Mouse (Mus musculus) granulocyte monocyte progenitor cell, adult 5-6 weeks (primary cell): Measurements from ENCODE around the gene Ntf5. TPM values are rescaled to one million over a fixed set of nuclear protein-coding genes. Genes with fewer than 3 reads are reported as not detected.
"Not testable (repeated sequence)": the region's sequence is repeated elsewhere in the genome, so short reads cannot be mapped to it uniquely, and the experiment has no call there.

Experiments
- ATAC-seq: replicated peaks from 2 replicates; pipeline ENCODE4 v1.8.0; 2016; ENCODE audit warnings: mild to moderate bottlenecking, moderate TSS enrichment, inconsistent platforms; ENCODE audit not compliant: poor library complexity, severe bottlenecking
- total RNA-seq, 2 experiments: library from RNA; stranded (forward) in 1 of 2; stranded (reverse) in 1 of 2; fragments of 200-712, 200-1000 nt in 1 of 2; fragments of >200 nt in 1 of 2; fragmentation: Nextera tagmentation in 1 of 2; gene quantifications; 2 replicates each; pipeline ENCODE4 v1.2.3; 2014 to 2017

Ntf5 gene
- total RNA-seq, 2 experiments from 2014 or later, result not detected

DNA sequence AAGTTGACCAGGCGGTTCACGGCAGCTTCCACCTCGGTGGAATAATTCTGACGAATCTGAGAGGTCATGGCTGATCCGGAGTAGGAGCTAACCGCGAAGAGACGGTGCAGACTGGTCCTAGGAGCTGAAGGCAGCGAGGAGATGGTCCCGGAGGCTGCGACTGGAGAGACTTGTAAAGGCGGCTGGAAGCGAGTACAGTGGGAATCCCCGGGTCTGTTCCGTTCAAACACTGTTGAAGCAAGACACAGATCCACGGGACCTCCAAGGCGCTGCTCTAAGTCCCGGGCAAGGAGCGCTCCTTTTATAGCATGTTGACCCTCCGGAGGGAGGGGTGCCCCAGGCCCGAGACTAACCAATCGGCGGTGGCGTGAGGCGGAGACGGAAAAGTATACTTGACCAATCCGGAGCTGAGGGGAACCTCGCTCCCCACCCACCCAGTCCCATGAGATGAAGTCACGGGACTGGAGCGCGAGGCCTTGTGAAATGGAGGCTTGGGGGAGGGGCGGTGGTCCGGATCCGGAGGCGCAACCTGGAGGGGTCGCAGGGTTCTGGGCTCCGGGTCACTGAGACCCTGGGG, 46.2 kb downstream of the Ntf5 start, which contains the start of gene Ftl1:
Gene Ftl1, minus strand, starts transcription at position 321 of the 577 bp plus-strand sequence.
- ATAC-seq, result peak; percentile 63

DNA sequence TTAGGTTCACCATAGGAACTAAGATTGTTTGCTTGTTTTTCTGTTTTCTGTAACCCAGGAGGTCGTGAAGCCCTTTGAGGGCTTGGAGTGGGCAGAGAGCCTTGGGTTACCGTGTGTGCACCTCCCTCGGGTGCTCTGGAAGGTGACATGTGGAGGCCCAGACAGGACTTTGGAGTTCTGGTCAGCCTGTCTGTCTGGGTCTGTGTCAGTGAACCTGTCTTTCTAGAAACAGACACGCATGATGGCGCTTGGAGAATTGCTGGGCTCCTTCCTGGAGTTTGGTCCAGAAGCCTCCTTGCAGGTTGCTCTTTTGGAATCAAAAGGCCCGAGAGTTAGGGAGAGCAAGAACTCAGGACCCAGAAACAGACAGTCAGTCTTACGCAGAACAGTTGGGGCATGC, 46.9 kb downstream of the Ntf5 start:
- no peak for ATAC-seq

DNA sequence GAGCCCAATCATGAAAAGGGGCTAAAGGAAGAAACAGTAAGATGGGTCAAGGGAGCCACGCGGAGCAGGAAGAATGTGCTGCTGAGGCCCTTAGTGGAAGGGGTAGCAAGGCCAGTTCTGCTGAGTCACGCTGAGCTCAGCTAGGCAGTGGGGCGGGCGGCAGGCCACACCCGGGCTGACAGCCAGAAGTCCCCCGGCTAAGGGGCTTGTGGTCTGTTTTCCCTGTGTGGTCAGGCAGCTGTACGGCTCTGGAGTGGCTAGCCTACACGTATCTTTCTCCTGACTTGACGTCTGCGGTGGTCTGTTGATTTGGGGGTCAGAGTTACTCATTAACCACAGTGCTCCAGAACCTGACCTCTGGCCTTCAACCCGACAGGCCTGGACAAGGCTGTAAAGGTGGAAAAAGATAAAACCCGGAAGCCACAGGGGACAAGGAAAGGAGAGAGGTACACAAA, 47.4 kb downstream of the Ntf5 start:
- ATAC-seq, result peak; percentile 55

DNA sequence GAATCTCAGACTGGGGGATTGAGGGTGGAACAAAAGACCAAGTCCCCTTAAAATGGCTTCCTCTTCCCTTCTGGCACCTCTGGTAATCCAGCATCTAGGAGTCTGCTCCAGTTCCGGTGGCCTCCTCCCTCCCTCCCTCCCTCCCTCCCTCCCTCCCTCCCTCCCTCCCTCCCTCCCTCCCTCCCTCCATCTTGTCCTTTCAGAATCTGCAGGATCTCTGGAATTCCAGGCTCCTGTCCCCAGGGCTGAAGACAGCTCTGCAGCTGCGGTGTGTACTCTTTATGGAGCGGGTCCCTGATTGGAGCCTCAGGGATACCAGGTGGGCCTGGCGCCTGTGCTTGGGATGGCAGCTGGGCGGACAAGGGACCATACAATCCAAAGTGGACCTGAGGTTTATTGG, 47.8 kb downstream of the Ntf5 start:
- no peak for ATAC-seq

DNA sequence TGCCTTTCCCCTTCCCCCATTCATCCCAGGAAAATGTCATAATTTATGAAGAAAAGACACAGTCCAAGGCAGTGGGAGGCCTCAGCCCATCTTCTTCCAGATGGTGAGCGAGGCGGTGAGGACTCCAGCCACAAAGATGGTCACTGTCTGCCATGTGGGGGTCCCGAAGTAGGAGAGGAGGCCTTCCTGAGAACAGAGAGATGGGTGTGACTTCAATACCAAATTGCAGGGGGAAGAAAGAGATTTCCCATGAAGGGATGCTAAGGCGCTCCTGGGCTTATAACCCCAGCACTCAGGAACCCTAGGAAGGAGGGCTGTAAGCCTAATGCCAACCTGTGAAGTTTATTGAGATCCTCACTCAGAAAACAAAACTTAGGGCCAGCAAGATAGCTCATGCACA, 48.3 kb downstream of the Ntf5 start:
- no peak for ATAC-seq

DNA sequence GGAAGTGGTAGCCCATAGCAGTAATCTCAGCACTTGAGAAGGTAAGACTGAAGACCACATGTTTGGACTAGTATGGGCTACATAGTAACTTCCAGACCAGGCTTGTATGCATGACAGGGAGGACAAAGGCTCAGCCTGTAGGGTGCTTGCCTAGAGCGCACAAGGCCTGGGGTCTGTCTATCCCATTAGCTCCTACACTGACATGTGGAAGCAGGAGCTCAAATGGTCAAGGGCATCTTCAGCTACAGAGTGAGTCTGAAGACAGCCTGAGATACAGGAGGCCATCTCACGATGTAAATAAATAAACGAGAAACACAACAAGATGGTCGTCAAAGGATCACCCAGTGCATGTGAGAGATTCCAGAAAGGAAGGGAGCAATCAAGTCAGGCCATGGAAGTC, 48.8 kb downstream of the Ntf5 start:
- ATAC-seq, result no peak

DNA sequence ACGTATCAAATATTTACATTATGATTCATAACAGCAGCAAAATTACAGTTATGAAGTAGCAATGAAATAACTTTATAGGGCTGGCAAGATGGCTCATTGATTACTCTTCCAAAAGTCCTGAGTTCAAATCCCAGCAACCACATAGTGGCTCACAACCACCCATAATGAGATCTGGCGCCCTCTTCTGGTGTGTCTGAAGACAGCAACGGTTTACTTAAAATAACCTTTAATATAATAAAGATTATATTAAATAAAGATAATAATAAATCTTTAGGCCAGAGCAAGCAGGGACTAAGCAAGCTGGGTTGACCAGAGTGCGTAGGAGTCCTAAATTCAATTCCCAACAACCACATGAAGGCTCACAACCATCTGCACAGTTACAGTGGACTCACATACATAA, 49.4 kb downstream of the Ntf5 start:
- not testable (repeated sequence) for ATAC-seq

DNA sequence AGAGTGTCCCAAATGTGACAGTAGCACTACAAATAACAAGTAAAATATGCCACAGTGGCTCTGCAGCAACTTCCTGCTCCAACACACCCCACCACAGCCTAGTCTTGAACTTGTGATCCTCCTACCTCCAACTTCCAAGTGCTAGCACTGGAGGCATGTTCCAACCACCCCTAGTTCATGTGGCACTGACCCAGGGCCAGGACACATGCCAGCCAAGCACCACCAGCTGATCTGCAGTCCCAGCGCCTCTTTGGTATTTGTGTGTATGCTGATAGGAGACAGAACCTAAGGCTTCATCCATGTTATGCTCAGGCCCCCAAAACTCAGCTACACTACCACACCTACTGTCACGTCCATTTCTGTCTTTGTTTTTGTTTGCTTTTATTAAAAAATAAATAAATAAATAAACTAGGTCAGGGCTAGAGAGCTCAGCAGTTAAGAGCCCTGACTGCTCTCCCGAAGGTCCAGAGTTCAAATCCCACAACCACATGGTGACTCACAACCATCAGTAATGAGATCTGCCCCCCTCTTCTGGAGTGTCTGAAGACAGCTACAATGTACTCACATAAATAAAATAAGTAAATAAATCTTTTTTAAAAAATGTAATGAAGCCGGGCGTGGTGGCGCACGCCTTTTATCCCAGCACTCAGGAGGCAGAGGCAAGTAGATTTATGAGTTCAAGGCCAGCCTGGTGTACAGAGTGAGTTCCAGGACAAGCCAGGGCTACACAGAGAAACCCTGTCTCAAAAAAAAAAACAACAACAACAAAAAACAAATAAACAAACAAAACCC, 50.7 kb downstream of the Ntf5 start:
- ATAC-seq, result no peak

DNA sequence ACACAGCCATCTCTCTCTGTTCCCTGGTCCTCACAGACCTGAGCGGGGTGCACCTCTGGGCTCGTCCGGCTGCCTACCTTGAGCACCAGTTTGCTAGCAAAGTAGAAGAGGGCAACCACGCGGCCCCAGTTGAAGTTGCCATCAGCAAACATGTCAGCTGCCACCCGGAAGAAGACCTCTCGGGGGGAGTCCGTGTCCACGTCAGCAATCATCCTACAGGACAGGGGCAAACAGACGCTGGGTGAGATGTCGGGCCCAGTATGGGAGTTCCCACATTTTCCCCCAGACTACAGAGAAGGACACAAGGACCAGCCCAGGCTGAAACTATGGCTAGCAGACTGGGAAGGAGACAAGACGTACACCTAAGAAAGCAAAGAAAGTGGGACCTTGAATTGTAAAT, 51.6 kb downstream of the Ntf5 start:
- no peak for ATAC-seq

DNA sequence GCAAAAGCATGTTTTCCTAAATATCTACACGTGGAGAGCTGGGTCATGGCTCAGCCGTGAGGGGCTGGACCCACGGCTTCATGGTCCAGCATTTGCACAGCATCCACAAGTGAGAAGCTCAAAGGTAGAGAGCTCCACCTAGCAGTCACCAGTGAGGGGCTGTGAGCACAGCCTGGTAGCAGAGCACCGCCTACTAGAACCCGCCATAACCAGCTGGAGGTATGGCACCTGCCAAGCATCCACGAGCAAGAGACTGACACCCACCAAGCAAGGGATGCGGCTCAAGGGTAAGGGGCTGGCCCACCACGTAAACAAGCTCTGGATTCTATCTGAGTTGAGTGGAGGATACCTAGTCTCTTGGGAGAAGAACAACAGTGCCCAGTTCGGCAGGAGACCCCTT, 52.1 kb downstream of the Ntf5 start:
- no peak for ATAC-seq

DNA sequence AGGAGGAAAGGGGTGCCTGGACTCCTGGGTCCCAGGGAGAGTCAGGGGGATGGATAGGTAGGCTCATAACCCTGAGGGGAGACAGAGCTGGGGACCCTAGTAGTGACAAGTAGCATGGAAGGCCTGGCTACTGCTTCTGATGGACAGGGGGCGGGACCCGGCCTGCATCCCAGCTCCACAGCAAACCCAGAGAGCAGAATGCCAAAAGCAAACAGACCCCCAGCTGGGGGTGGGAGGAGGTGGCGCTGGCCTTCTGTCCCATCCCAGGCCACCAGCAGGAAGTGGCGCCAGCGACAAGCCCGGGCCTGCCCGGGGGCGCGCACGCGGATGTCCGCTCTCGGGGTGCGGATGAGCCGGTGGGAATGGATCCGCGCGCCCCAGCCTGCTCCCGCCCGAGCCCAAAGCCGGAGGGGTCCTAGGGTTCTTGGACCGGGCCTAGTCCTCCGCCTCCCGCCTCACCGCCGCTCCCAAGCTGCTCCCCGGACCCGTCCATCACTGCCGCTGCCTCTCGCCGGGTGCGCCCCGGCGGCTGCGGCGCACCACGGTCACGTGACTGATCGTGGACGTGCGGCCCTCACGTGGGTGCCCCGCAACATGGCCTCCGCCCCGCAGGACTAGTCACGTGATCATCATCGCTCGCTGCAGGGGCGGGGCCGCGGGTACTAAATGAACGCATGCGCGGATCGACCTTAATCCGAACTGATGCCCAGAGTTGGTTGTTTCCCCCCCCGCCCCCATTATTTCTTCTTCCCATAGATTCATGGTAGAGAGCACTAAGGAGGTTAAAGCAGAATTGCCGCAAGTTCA, 53.0 kb downstream of the Ntf5 start, which contains the start of gene Bax:
Gene Bax, minus strand, starts transcription at position 616 of the 807 bp plus-strand sequence.
- peak; percentile 81 for ATAC-seq

Other genes starting within 250 kb of the Ntf5 start
Only the 30 nearest of the 33 such genes appear.
- not detected in 2 replicates for gene Ccdc155, start 208.8 kb upstream of the Ntf5 start, total RNA-seq (2014; fragmentation: Nextera tagmentation)
- 0.26 and 0.67 TPM in 2 replicates for gene Ccdc155, start 208.8 kb upstream of the Ntf5 start, total RNA-seq (2017)
- 2.3 and 9.5 TPM in 2 replicates for gene Dkkl1, start 201.5 kb upstream of the Ntf5 start, total RNA-seq (2014; fragmentation: Nextera tagmentation)
- 0.77 TPM in 1 of 2 replicates, not detected in the other for gene Dkkl1, start 201.5 kb upstream of the Ntf5 start, total RNA-seq (2017)
- gene Tead2, start 197.9 kb upstream of the Ntf5 start, total RNA-seq (2014; fragmentation: Nextera tagmentation), result 0.62 TPM in 1 of 2 replicates, not detected in the other
- not detected in 2 replicates for gene Tead2, start 197.9 kb upstream of the Ntf5 start, total RNA-seq (2017)
- gene Cd37, start 174.6 kb upstream of the Ntf5 start, total RNA-seq (2014; fragmentation: Nextera tagmentation), result 104 and 177 TPM in 2 replicates
- gene Cd37, start 174.6 kb upstream of the Ntf5 start, total RNA-seq (2017), result 59.5 and 69.2 TPM in 2 replicates
- not detected in 2 replicates for gene Slc6a16, start 172.6 kb upstream of the Ntf5 start, total RNA-seq (2014; fragmentation: Nextera tagmentation)
- gene Slc6a16, start 172.6 kb upstream of the Ntf5 start, total RNA-seq (2017), result not detected in 2 replicates
- not detected in 2 replicates for gene Slc6a21, start 136.2 kb upstream of the Ntf5 start, total RNA-seq (2014; fragmentation: Nextera tagmentation)
- not detected in 2 replicates for gene Slc6a21, start 136.2 kb upstream of the Ntf5 start, total RNA-seq (2017)
- 5.4 and 6.3 TPM in 2 replicates for gene Trpm4, start 79.9 kb upstream of the Ntf5 start, total RNA-seq (2014; fragmentation: Nextera tagmentation)
- 2.4 and 3.9 TPM in 2 replicates for gene Trpm4, start 79.9 kb upstream of the Ntf5 start, total RNA-seq (2017)
- gene Hrc, start 78.4 kb upstream of the Ntf5 start, total RNA-seq (2014; fragmentation: Nextera tagmentation), result not detected in 2 replicates
- gene Hrc, start 78.4 kb upstream of the Ntf5 start, total RNA-seq (2017), result not detected in 2 replicates
- gene Ppfia3, start 46.7 kb upstream of the Ntf5 start, total RNA-seq (2014; fragmentation: Nextera tagmentation), result 1.2 TPM in 1 of 2 replicates, not detected in the other
- gene Ppfia3, start 46.7 kb upstream of the Ntf5 start, total RNA-seq (2017), result not detected in 2 replicates
- not detected in 2 replicates for gene Lin7b, start 43.1 kb upstream of the Ntf5 start, total RNA-seq (2014; fragmentation: Nextera tagmentation)
- 1.9 TPM in 1 of 2 replicates, not detected in the other for gene Lin7b, start 43.1 kb upstream of the Ntf5 start, total RNA-seq (2017)
- gene Snrnp70, start 18.0 kb upstream of the Ntf5 start, total RNA-seq (2014; fragmentation: Nextera tagmentation), result 259 and 270 TPM in 2 replicates
- gene Snrnp70, start 18.0 kb upstream of the Ntf5 start, total RNA-seq (2017), result 374 and 382 TPM in 2 replicates
- gene Kcna7, start 8.0 kb upstream of the Ntf5 start, total RNA-seq (2014; fragmentation: Nextera tagmentation), result not detected in 2 replicates
- gene Kcna7, start 8.0 kb upstream of the Ntf5 start, total RNA-seq (2017), result not detected in 2 replicates
- not detected in 2 replicates for gene Lhb, start 7.1 kb downstream of the Ntf5 start, total RNA-seq (2014; fragmentation: Nextera tagmentation)
- gene Lhb, start 7.1 kb downstream of the Ntf5 start, total RNA-seq (2017), result not detected in 2 replicates
- gene Gys1, start 21.1 kb downstream of the Ntf5 start, total RNA-seq (2014; fragmentation: Nextera tagmentation), result 27.1 and 32.4 TPM in 2 replicates
- 20.3 and 21.3 TPM in 2 replicates for gene Gys1, start 21.1 kb downstream of the Ntf5 start, total RNA-seq (2017)
- 90.0 and 147 TPM in 2 replicates for gene Ruvbl2, start 24.4 kb downstream of the Ntf5 start, total RNA-seq (2014; fragmentation: Nextera tagmentation)
- gene Ruvbl2, start 24.4 kb downstream of the Ntf5 start, total RNA-seq (2017), result 191 and 250 TPM in 2 replicates
- gene Ftl1, start 46.2 kb downstream of the Ntf5 start, total RNA-seq (2014; fragmentation: Nextera tagmentation), result 1,113 and 1,886 TPM in 2 replicates
- gene Ftl1, start 46.2 kb downstream of the Ntf5 start, total RNA-seq (2017), result 1,040 and 1,064 TPM in 2 replicates
- gene Bax, start 53.2 kb downstream of the Ntf5 start, total RNA-seq (2014; fragmentation: Nextera tagmentation), result 39.3 and 51.9 TPM in 2 replicates
- gene Bax, start 53.2 kb downstream of the Ntf5 start, total RNA-seq (2017), result 28.7 and 34.2 TPM in 2 replicates
- gene Tulp2, start 68.2 kb downstream of the Ntf5 start, total RNA-seq (2014; fragmentation: Nextera tagmentation), result not detected in 2 replicates
- not detected in 2 replicates for gene Tulp2, start 68.2 kb downstream of the Ntf5 start, total RNA-seq (2017)
- gene Gm45808, start 73.1 kb downstream of the Ntf5 start, total RNA-seq (2014; fragmentation: Nextera tagmentation), result not detected in 2 replicates
- gene Gm45808, start 73.1 kb downstream of the Ntf5 start, total RNA-seq (2017), result not detected in 2 replicates
- gene Dhdh, start 75.1 kb downstream of the Ntf5 start, total RNA-seq (2014; fragmentation: Nextera tagmentation), result 29.3 and 31.1 TPM in 2 replicates
- gene Dhdh, start 75.1 kb downstream of the Ntf5 start, total RNA-seq (2017), result 18.4 and 20.2 TPM in 2 replicates
- gene Nucb1, start 96.7 kb downstream of the Ntf5 start, total RNA-seq (2014; fragmentation: Nextera tagmentation), result 184 and 207 TPM in 2 replicates
- gene Nucb1, start 96.7 kb downstream of the Ntf5 start, total RNA-seq (2017), result 316 and 398 TPM in 2 replicates
- 8.3 and 22.1 TPM in 2 replicates for gene Ppp1r15a, start 112.6 kb downstream of the Ntf5 start, total RNA-seq (2014; fragmentation: Nextera tagmentation)
- gene Ppp1r15a, start 112.6 kb downstream of the Ntf5 start, total RNA-seq (2017), result 51.1 and 54.9 TPM in 2 replicates
- not detected in 2 replicates for gene Plekha4, start 112.6 kb downstream of the Ntf5 start, total RNA-seq (2014; fragmentation: Nextera tagmentation)
- gene Plekha4, start 112.6 kb downstream of the Ntf5 start, total RNA-seq (2017), result 0.26 TPM in 1 of 2 replicates, not detected in the other
- gene Hsd17b14, start 141.2 kb downstream of the Ntf5 start, total RNA-seq (2014; fragmentation: Nextera tagmentation), result 4.4 TPM in 1 of 2 replicates, not detected in the other
- gene Hsd17b14, start 141.2 kb downstream of the Ntf5 start, total RNA-seq (2017), result 0.26 and 0.41 TPM in 2 replicates
- 69.1 and 81.6 TPM in 2 replicates for gene Bcat2, start 156.5 kb downstream of the Ntf5 start, total RNA-seq (2014; fragmentation: Nextera tagmentation)
- 38.9 and 42.7 TPM in 2 replicates for gene Bcat2, start 156.5 kb downstream of the Ntf5 start, total RNA-seq (2017)
- gene Fgf21, start 201.8 kb downstream of the Ntf5 start, total RNA-seq (2014; fragmentation: Nextera tagmentation), result not detected in 2 replicates
- not detected in 2 replicates for gene Fgf21, start 201.8 kb downstream of the Ntf5 start, total RNA-seq (2017)
- gene Fut1, start 203.6 kb downstream of the Ntf5 start, total RNA-seq (2014; fragmentation: Nextera tagmentation), result not detected in 2 replicates
- not detected in 2 replicates for gene Fut1, start 203.6 kb downstream of the Ntf5 start, total RNA-seq (2017)
- not detected in 2 replicates for gene Izumo1, start 208.1 kb downstream of the Ntf5 start, total RNA-seq (2014; fragmentation: Nextera tagmentation)
- 0.34 TPM in 1 of 2 replicates, not detected in the other for gene Izumo1, start 208.1 kb downstream of the Ntf5 start, total RNA-seq (2017)
- gene Rasip1, start 213.8 kb downstream of the Ntf5 start, total RNA-seq (2014; fragmentation: Nextera tagmentation), result 0.15 TPM in 1 of 2 replicates, not detected in the other
- gene Rasip1, start 213.8 kb downstream of the Ntf5 start, total RNA-seq (2017), result 0.93 TPM in 1 of 2 replicates, not detected in the other
- not detected in 2 replicates for gene Mamstr, start 226.3 kb downstream of the Ntf5 start, total RNA-seq (2014; fragmentation: Nextera tagmentation)
- gene Mamstr, start 226.3 kb downstream of the Ntf5 start, total RNA-seq (2017), result 0.36 TPM in 1 of 2 replicates, not detected in the other